Mouse (Mus musculus): ENCODE measurements at regions not wholly inside any gene's neighbourhood (a gene's known extent, or its start where the extent isn't known, plus 50 kb on each side); places are given as distances from the start of the nearest gene placed in this dataset.
"Not testable (repeated sequence)": the region's sequence is repeated elsewhere in the genome, so short reads cannot be mapped to it uniquely, and the experiment has no call there.

- Histone ChIP-seq H3K9ac (replicated peaks; ENCODE audit: low read depth) (no peak overlapping the region), H3K27me3 (replicated peaks; ENCODE audit: insufficient read depth, low read length) (no peaks in the 10 kb centered on the region), H3K36me3 (ENCODE audit: insufficient read depth, low read length) (no peaks in the 10 kb centered on the region), H3K4me2 (replicated peaks; ENCODE audit: low read depth, low read length) (no peak overlapping the region), H3K9me3 (ENCODE audit: low read length) (no peaks in the 10 kb centered on the region), H3K27ac (ENCODE audit: low read length) (no peak overlapping the region), H3K4me1 (ENCODE audit: insufficient read depth, low read depth, low read length) (no peaks in the 10 kb centered on the region), H3K4me3 (ENCODE audit: low read depth, low read length) (no peak overlapping the region)
- DNase-seq (ENCODE audit: low spot score) (no peak), ATAC-seq (no peak)
- WGBS: 59% methylated on average over 6 of the region's 6 CpGs
- TF ChIP-seq CTCF (IDR thresholded peaks at IDR 0.05) (no peak), EP300 (IDR thresholded peaks at IDR 0.05) (no peak)
Measured at GRCm38 (mm10) chr7:39650483-39651102, 133.0 kb downstream of the Zfp619 start.

GRCm38 (mm10) chr7:39654563-39655286, 137.2 kb downstream of the Zfp619 start:
- ATAC-seq (peak; percentile 42), DNase-seq (ENCODE audit: low spot score) (peak; percentile 63)
- Histone ChIP-seq H3K36me3 (ENCODE audit: insufficient read depth, low read length) (no peaks in the 10 kb centered on the region), H3K9me3 (ENCODE audit: low read length) (no peaks in the 10 kb centered on the region), H3K27ac (ENCODE audit: low read length) (no peak overlapping the region), H3K4me2 (replicated peaks; ENCODE audit: low read depth, low read length) (no peak overlapping the region), H3K4me3 (ENCODE audit: low read depth, low read length) (no peak overlapping the region), H3K9ac (replicated peaks; ENCODE audit: low read depth) (no peak overlapping the region), H3K4me1 (ENCODE audit: insufficient read depth, low read depth, low read length) (no peaks in the 10 kb centered on the region), H3K27me3 (replicated peaks; ENCODE audit: insufficient read depth, low read length) (no peaks in the 10 kb centered on the region)
- 27% methylated on average over 4 of the region's 4 CpGs for WGBS
- no peak for TF ChIP-seq EP300 (IDR thresholded peaks at IDR 0.05)
- peak; percentile 18; the same call in 1 of the 2 replicates for TF ChIP-seq CTCF (IDR thresholded peaks at IDR 0.05)

- H3K4me1 ChIP-seq (ENCODE audit: insufficient read depth, low read depth, low read length): not testable (repeated sequence)
Measured at GRCm38 (mm10) chr7:39655287-39655652, 137.7 kb downstream of the Zfp619 start.

GRCm38 (mm10) chr7:39655709-39656397, 138.3 kb downstream of the Zfp619 start:
- peak overlapping the region; percentile 75 for H3K27ac ChIP-seq (ENCODE audit: low read length)
- peak; percentile 12; the same call in 1 of the 2 replicates for ATAC-seq

More at GRCm38 (mm10) chr7:39655287-39655652, 137.7 kb downstream of the Zfp619 start:
- not testable (repeated sequence) for H3K27me3 ChIP-seq (replicated peaks; ENCODE audit: insufficient read depth, low read length); H3K36me3 ChIP-seq (ENCODE audit: insufficient read depth, low read length); H3K9me3 ChIP-seq (ENCODE audit: low read length); H3K9ac ChIP-seq (replicated peaks; ENCODE audit: low read depth)
- Histone ChIP-seq H3K4me2 (replicated peaks; ENCODE audit: low read depth, low read length) (peak overlapping the region; percentile 50), H3K27ac (ENCODE audit: low read length) (peak overlapping the region; percentile 75), H3K4me3 (ENCODE audit: low read depth, low read length) (peak overlapping the region; percentile 38)
- DNase-seq (ENCODE audit: low spot score) (peak; percentile 54), ATAC-seq (peak; percentile 62)
- 17% methylated on average over 20 of the region's 23 CpGs for WGBS

GRCm38 (mm10) chr7:39659597-39659996, 142.0 kb downstream of the Zfp619 start:
- ATAC-seq (peak; percentile 79), DNase-seq (ENCODE audit: low spot score) (peak; percentile 78)
- Histone ChIP-seq H3K4me1 (ENCODE audit: insufficient read depth, low read depth, low read length) (no peaks in the 10 kb centered on the region), H3K4me3 (ENCODE audit: low read depth, low read length) (no peak overlapping the region), H3K9ac (replicated peaks; ENCODE audit: low read depth) (no peak overlapping the region), H3K4me2 (replicated peaks; ENCODE audit: low read depth, low read length) (peak overlapping the region; percentile 9; the same call in 1 of the 2 replicates), H3K27me3 (replicated peaks; ENCODE audit: insufficient read depth, low read length) (no peaks in the 10 kb centered on the region), H3K9me3 (ENCODE audit: low read length) (no peaks in the 10 kb centered on the region), H3K36me3 (ENCODE audit: insufficient read depth, low read length) (no peaks in the 10 kb centered on the region), H3K27ac (ENCODE audit: low read length) (peak overlapping the region; percentile 33)
- TF ChIP-seq EP300 (IDR thresholded peaks at IDR 0.05) (peak; percentile 73), CTCF (IDR thresholded peaks at IDR 0.05) (no peak; the same call in none of the 2 replicates)
- 16% methylated on average over 5 of the region's 5 CpGs for WGBS

More at GRCm38 (mm10) chr7:39655709-39656397, 138.3 kb downstream of the Zfp619 start:
- 31% methylated on average over 13 of the region's 13 CpGs for WGBS
- Histone ChIP-seq H3K9ac (replicated peaks; ENCODE audit: low read depth) (peak overlapping the region; percentile 29; the same call in 1 of the 2 replicates), H3K4me3 (ENCODE audit: low read depth, low read length) (peak overlapping the region; percentile 38), H3K4me2 (replicated peaks; ENCODE audit: low read depth, low read length) (peak overlapping the region; percentile 50), H3K9me3 (ENCODE audit: low read length) (no peaks in the 10 kb centered on the region), H3K4me1 (ENCODE audit: insufficient read depth, low read depth, low read length) (no peaks in the 10 kb centered on the region), H3K36me3 (ENCODE audit: insufficient read depth, low read length) (no peaks in the 10 kb centered on the region), H3K27me3 (replicated peaks; ENCODE audit: insufficient read depth, low read length) (no peaks in the 10 kb centered on the region)
- peak; percentile 24 for DNase-seq (ENCODE audit: low spot score)
- no peak for TF ChIP-seq CTCF (IDR thresholded peaks at IDR 0.05)
- TF ChIP-seq EP300 (IDR thresholded peaks at IDR 0.05): no peak

- Histone ChIP-seq H3K27ac (ENCODE audit: low read length) (no peak overlapping the region), H3K4me1 (ENCODE audit: insufficient read depth, low read depth, low read length) (no peaks in the 10 kb centered on the region), H3K4me3 (ENCODE audit: low read depth, low read length) (no peak overlapping the region), H3K36me3 (ENCODE audit: insufficient read depth, low read length) (no peaks in the 10 kb centered on the region), H3K4me2 (replicated peaks; ENCODE audit: low read depth, low read length) (no peak overlapping the region), H3K27me3 (replicated peaks; ENCODE audit: insufficient read depth, low read length) (no peaks in the 10 kb centered on the region), H3K9me3 (ENCODE audit: low read length) (no peaks in the 10 kb centered on the region), H3K9ac (replicated peaks; ENCODE audit: low read depth) (no peak overlapping the region)
- TF ChIP-seq EP300 (IDR thresholded peaks at IDR 0.05): no peak
- no peak for TF ChIP-seq CTCF (IDR thresholded peaks at IDR 0.05)
- ATAC-seq: no peak
- WGBS: 48% methylated on average over 8 of the region's 8 CpGs
- no peak for DNase-seq (ENCODE audit: low spot score)
Measured at GRCm38 (mm10) chr7:39675124-39675846, 157.7 kb downstream of the Zfp619 start.
